Mouse (Mus musculus) neural tube, embryonic 13.5 days (tissue): ENCODE data around the gene Inpp5e. TPM values are rescaled to one million over a fixed set of nuclear protein-coding genes. Genes with fewer than 3 reads are reported as not detected.

Experiments
- ATAC-seq: fragments of 200-750 bp; cut with Nextera tagmentation; 2 replicates; pipeline ENCODE4 v1.8.0; 2017; ENCODE audit warnings: low read depth, mild to moderate bottlenecking, moderate TSS enrichment, moderate library complexity
- H3K27ac ChIP-seq: fragments of 300-500 bp; sonication (generic); replicated peaks from 2 replicates; pipeline ENCODE4 v1.5.1; 2015; ENCODE audit warnings: moderate library complexity, mild to moderate bottlenecking, inconsistent platforms
- H3K27me3 ChIP-seq: fragments of 300-500 bp; sonication (generic); 2 replicates; pipeline ENCODE4 v1.6.1; 2015; ENCODE audit warnings: mild to moderate bottlenecking, inconsistent platforms
- H3K36me3 ChIP-seq: fragments of 300-500 bp; sonication (generic); 2 replicates; pipeline ENCODE4 v1.6.1; 2015; ENCODE audit warnings: mild to moderate bottlenecking, inconsistent platforms
- H3K4me1 ChIP-seq: fragments of 300-500 bp; sonication (generic); replicated peaks from 2 replicates; pipeline ENCODE4 v1.6.1; 2015; ENCODE audit warnings: inconsistent platforms
- H3K4me2 ChIP-seq: fragments of 300-500 bp; sonication (generic); 2 replicates; pipeline ENCODE4 v1.6.1; 2015; ENCODE audit warnings: inconsistent platforms, mild to moderate bottlenecking, moderate library complexity
- H3K4me3 ChIP-seq: fragments of 300-500 bp; sonication (generic); 2 replicates; pipeline ENCODE4 v1.5.1; 2015; ENCODE audit warnings: mild to moderate bottlenecking, inconsistent platforms
- H3K9ac ChIP-seq: fragments of 300-500 bp; sonication (generic); 2 replicates; pipeline ENCODE4 v1.6.1; 2015; ENCODE audit warnings: moderate library complexity, mild to moderate bottlenecking, inconsistent platforms
- H3K9me3 ChIP-seq: fragments of 300-500 bp; sonication (generic); 2 replicates; pipeline ENCODE4 v1.6.1; 2016; ENCODE audit warnings: inconsistent platforms
- WGBS: fragments of 180-500 bp; shearing (Covaris S2); methylation state at CpG from one replicate; pipeline ENCODE4 v1.1.7; 2015; 5-methylcytosine and 5-hydroxymethylcytosine counted together
- polyA plus RNA-seq: library from polyadenylated mRNA; unstranded; fragments of >200 nt; fragmentation: Nextera tagmentation; extraction: Ambion mirVana; gene quantifications from 2 replicates; pipeline ENCODE4 v1.2.1, GENCODE M21; 2015

The Inpp5e gene
- polyA plus RNA-seq, 1 experiment from 2014 or later, result 25.5 TPM

- Histone ChIP-seq H3K4me3 (no peak overlapping the region), H3K36me3 (0 out of 2 replicates have a peak, but pooled peaks cover 11% of the 10 kb centered on the region), H3K27me3 (no peaks in the 10 kb centered on the region), H3K9ac (no peak overlapping the region), H3K4me2 (no peak overlapping the region), H3K9me3 (no peaks in the 10 kb centered on the region), H3K27ac (no peak overlapping the region), H3K4me1 (peaks cover 12% of the 10 kb centered on the region)
- no peak for ATAC-seq
- 59% methylated on average over 15 of the region's 15 CpGs for WGBS
Observed at GRCm38 (mm10) chr2:26357484-26357883, 51.5 kb downstream of the Inpp5e start.

- ATAC-seq, result no peak
- H3K36me3 ChIP-seq, result 0 out of 2 replicates have a peak, but pooled peaks cover 6% of the 10 kb centered on the region
- no peak overlapping the region for H3K27ac ChIP-seq
- no peak overlapping the region for H3K4me3 ChIP-seq
- no peaks in the 10 kb centered on the region for H3K27me3 ChIP-seq
- no peak overlapping the region for H3K9ac ChIP-seq
- H3K9me3 ChIP-seq, result no peaks in the 10 kb centered on the region
- no peak overlapping the region for H3K4me2 ChIP-seq
- H3K4me1 ChIP-seq, result peaks cover 13% of the 10 kb centered on the region
- 83% methylated on average over 7 of the region's 7 CpGs for WGBS
Observed at GRCm38 (mm10) chr2:26356678-26357077, 52.3 kb downstream of the Inpp5e start.

GRCm38 (mm10) chr2:26356231-26356630 lies 52.8 kb downstream of the Inpp5e start:
- Histone ChIP-seq H3K4me3 (no peak overlapping the region), H3K9me3 (no peaks in the 10 kb centered on the region), H3K27ac (no peak overlapping the region), H3K4me2 (no peak overlapping the region), H3K9ac (no peak overlapping the region), H3K4me1 (peaks cover 14% of the 10 kb centered on the region), H3K27me3 (no peaks in the 10 kb centered on the region), H3K36me3 (0 out of 2 replicates have a peak, but pooled peaks cover 6% of the 10 kb centered on the region)
- 83% methylated on average over 4 of the region's 4 CpGs for WGBS
- no peak for ATAC-seq

- no peak for ATAC-seq
- H3K36me3 ChIP-seq, result peaks cover 13% of the 10 kb centered on the region
- no peaks in the 10 kb centered on the region for H3K27me3 ChIP-seq
- H3K4me1 ChIP-seq, result peaks cover 27% of the 10 kb centered on the region
- WGBS, result 93% methylated on average over 4 of the region's 4 CpGs
- no peak overlapping the region for H3K9ac ChIP-seq
- no peak overlapping the region for H3K27ac ChIP-seq
- no peak overlapping the region for H3K4me2 ChIP-seq
- H3K9me3 ChIP-seq, result no peaks in the 10 kb centered on the region
- no peak overlapping the region for H3K4me3 ChIP-seq
Observed at GRCm38 (mm10) chr2:26354401-26354800, 54.6 kb downstream of the Inpp5e start.

- no peak for ATAC-seq
- H3K4me1 ChIP-seq, result peaks cover 27% of the 10 kb centered on the region
- no peaks in the 10 kb centered on the region for H3K27me3 ChIP-seq
- no peaks in the 10 kb centered on the region for H3K9me3 ChIP-seq
- peak overlapping the region; percentile 97 for H3K4me2 ChIP-seq
- 87% methylated on average over 11 of the region's 11 CpGs for WGBS
- H3K4me3 ChIP-seq, result peak overlapping the region; percentile 86
- peaks cover 24% of the 10 kb centered on the region for H3K36me3 ChIP-seq
- no peak overlapping the region for H3K27ac ChIP-seq
- H3K9ac ChIP-seq, result peak overlapping the region; percentile 96
Observed at GRCm38 (mm10) chr2:26353066-26353980, 55.7 kb downstream of the Inpp5e start.

- peak overlapping the region; percentile 85 for H3K27ac ChIP-seq
- H3K4me3 ChIP-seq, result peak overlapping the region; percentile 86
- peaks cover 27% of the 10 kb centered on the region for H3K4me1 ChIP-seq
- ATAC-seq, result peak; percentile 51
- peak overlapping the region; percentile 96 for H3K9ac ChIP-seq
- no peaks in the 10 kb centered on the region for H3K27me3 ChIP-seq
- peaks cover 33% of the 10 kb centered on the region for H3K36me3 ChIP-seq
- peak overlapping the region; percentile 97 for H3K4me2 ChIP-seq
- 4% methylated on average over 36 of the region's 36 CpGs for WGBS
- H3K9me3 ChIP-seq, result no peaks in the 10 kb centered on the region
Observed at GRCm38 (mm10) chr2:26352291-26352910, 56.6 kb downstream of the Inpp5e start.

- Histone ChIP-seq H3K27ac (peak within 1 kb of the TSS; percentile 89), H3K4me3 (peak within 1 kb of the TSS; percentile 86), H3K36me3 (peaks cover 41% of the 10 kb centered on the region), H3K4me1 (peaks cover 27% of the 10 kb centered on the region), H3K4me2 (peak within 1 kb of the TSS; percentile 97), H3K9ac (peak within 1 kb of the TSS; percentile 96), H3K9me3 (no peaks in the 10 kb centered on the region), H3K27me3 (no peaks in the 10 kb centered on the region)
- ATAC-seq, result peak; percentile 84
- WGBS, result 3% methylated on average over 62 of the region's 62 CpGs
Observed at GRCm38 (mm10) chr2:26351358-26352290, 57.4 kb downstream of the Inpp5e start, which contains the start of gene Dnlz. Gene Dnlz, minus strand, starts transcription at chr2:26352110.

GRCm38 (mm10) chr2:26348241-26348640 lies 60.8 kb downstream of the Inpp5e start:
- no peak overlapping the region for H3K9ac ChIP-seq
- 78% methylated on average over 6 of the region's 6 CpGs for WGBS
- no peak overlapping the region for H3K27ac ChIP-seq
- no peak for ATAC-seq
- no peak overlapping the region for H3K4me2 ChIP-seq
- no peaks in the 10 kb centered on the region for H3K27me3 ChIP-seq
- H3K4me1 ChIP-seq, result peaks cover 23% of the 10 kb centered on the region
- H3K36me3 ChIP-seq, result peaks cover 69% of the 10 kb centered on the region
- no peaks in the 10 kb centered on the region for H3K9me3 ChIP-seq
- H3K4me3 ChIP-seq, result no peak overlapping the region

Other genes starting within 250 kb of the Inpp5e start
- gene Lhx3, start 200.9 kb downstream of the Inpp5e start, polyA plus RNA-seq, result 11.8 and 12.5 TPM in 2 replicates
- gene Qsox2, start 171.7 kb downstream of the Inpp5e start, polyA plus RNA-seq, result 13.0 and 13.8 TPM in 2 replicates
- 0.06 and 0.08 TPM in 2 replicates for gene Ccdc187, start 114.6 kb downstream of the Inpp5e start, polyA plus RNA-seq
- gene Gpsm1, start 93.7 kb downstream of the Inpp5e start, polyA plus RNA-seq, result 109 and 114 TPM in 2 replicates
- gene Dnlz, start 57.1 kb downstream of the Inpp5e start, polyA plus RNA-seq, result 30.1 and 34.2 TPM in 2 replicates
- gene Card9, start 48.3 kb downstream of the Inpp5e start, polyA plus RNA-seq, result 1.3 and 2.0 TPM in 2 replicates
- gene Snapc4, start 28.6 kb downstream of the Inpp5e start, polyA plus RNA-seq, result 25.4 and 26.8 TPM in 2 replicates
- gene Entr1, start 19.9 kb downstream of the Inpp5e start, polyA plus RNA-seq, result 158 and 164 TPM in 2 replicates
- gene Pmpca, start 19.9 kb downstream of the Inpp5e start, polyA plus RNA-seq, result 96.5 and 97.6 TPM in 2 replicates
- 18.4 and 20.7 TPM in 2 replicates for gene Sec16a, start 36.0 kb upstream of the Inpp5e start, polyA plus RNA-seq
- 19.3 and 20.5 TPM in 2 replicates for gene Notch1, start 107.5 kb upstream of the Inpp5e start, polyA plus RNA-seq
- 78.3 and 82.0 TPM in 2 replicates for gene Egfl7, start 170.8 kb upstream of the Inpp5e start, polyA plus RNA-seq
- not detected in 2 replicates for gene Gm20532, start 177.4 kb upstream of the Inpp5e start, polyA plus RNA-seq
- gene Agpat2, start 195.2 kb upstream of the Inpp5e start, polyA plus RNA-seq, result 6.0 and 7.4 TPM in 2 replicates
- 91.8 and 101 TPM in 2 replicates for gene Fam69b, start 219.3 kb upstream of the Inpp5e start, polyA plus RNA-seq